Mouse (Mus musculus) embryonic facial prominence, embryonic 11.5 days (tissue): ENCODE measurements around the gene Ptger2. TPM values are rescaled to one million over a fixed set of nuclear protein-coding genes. Genes with fewer than 3 reads are reported as not detected.
"Not testable (repeated sequence)": the region's sequence is repeated elsewhere in the genome, so short reads cannot be mapped to it uniquely, and the experiment has no call there.

ENCODE experiments used
- ATAC-seq: fragments of 200-750 bp; cut with Nextera tagmentation; replicated peaks from 2 replicates; pipeline ENCODE4 v1.8.0; 2017; ENCODE audit warnings: low read depth; ENCODE audit not compliant: insufficient number of reproducible peaks, low FRiP score, low TSS enrichment
- DNase-seq: peaks from one replicate; pipeline ENCODE4 v3.0.0-alpha.2; 2015; ENCODE audit warnings: low spot score
- H3K27ac ChIP-seq: fragments of 300-500 bp; sonication (generic); replicated peaks from 2 replicates; pipeline ENCODE4 v1.5.1; 2014; ENCODE audit warnings: mild to moderate bottlenecking, low read depth, low read length, control low read depth
- H3K27me3 ChIP-seq: fragments of 300-500 bp; sonication (generic); 2 replicates; pipeline ENCODE4 v1.6.1; 2014; ENCODE audit warnings: mild to moderate bottlenecking, low read length, moderate library complexity, mixed read lengths; ENCODE audit not compliant: control insufficient read depth, insufficient read depth
- H3K36me3 ChIP-seq: fragments of 300-500 bp; sonication (generic); replicated peaks from 2 replicates; pipeline ENCODE4 v1.6.1; 2014; ENCODE audit warnings: low read depth, mild to moderate bottlenecking, low read length, moderate library complexity, mixed read lengths; ENCODE audit not compliant: control insufficient read depth, insufficient read depth
- H3K4me1 ChIP-seq: fragments of 300-500 bp; sonication (generic); 2 replicates; pipeline ENCODE4 v1.6.1; 2014; ENCODE audit warnings: low read length, mixed read lengths; ENCODE audit not compliant: control insufficient read depth, insufficient read depth
- H3K4me2 ChIP-seq: fragments of 300-500 bp; sonication (generic); 2 replicates; pipeline ENCODE4 v1.6.1; 2014; ENCODE audit warnings: low read depth, mild to moderate bottlenecking, control low read depth, low read length, moderate library complexity
- H3K4me3 ChIP-seq: fragments of 300-500 bp; sonication (generic); 2 replicates; pipeline ENCODE4 v1.5.1; 2014; ENCODE audit warnings: low read depth, low read length, control low read depth
- H3K9ac ChIP-seq: fragments of 300-500 bp; sonication (generic); replicated peaks from 2 replicates; pipeline ENCODE4 v1.6.1; 2014; ENCODE audit warnings: mild to moderate bottlenecking, control low read depth, low read length
- H3K9me3 ChIP-seq: fragments of 300-500 bp; sonication (generic); replicated peaks from 2 replicates; pipeline ENCODE4 v1.6.1; 2016; ENCODE audit warnings: mild to moderate bottlenecking, low read length, inconsistent platforms, mixed read lengths; ENCODE audit not compliant: control insufficient read depth
- WGBS: fragments of 180-500 bp; shearing (Covaris S2); extraction: QIAGEN DNeasy Blood & Tissue Kit; methylation state at CpG from one replicate; pipeline ENCODE4 v1.1.7; 2014; 5-methylcytosine and 5-hydroxymethylcytosine counted together
- polyA plus RNA-seq: library from polyadenylated mRNA; unstranded; fragments of >200 nt; fragmentation: Nextera tagmentation; extraction: Ambion mirVana; gene quantifications from 2 replicates; pipeline ENCODE4 v1.2.1, GENCODE M21; 2014

Gene Ptger2
- polyA plus RNA-seq: 0.29 and 0.56 TPM in 2 replicates

GRCm38 (mm10) chr14:44987674-44988355 is at the start of gene Ptger2:
Gene Ptger2, plus strand, starts transcription at chr14:44988195.
- H3K27ac ChIP-seq, DNase-seq, H3K27me3 ChIP-seq, ATAC-seq, H3K4me1 ChIP-seq, H3K9me3 ChIP-seq, H3K36me3 ChIP-seq: not testable (repeated sequence)
- WGBS: 59% methylated on average over 5 of the region's 6 CpGs
- Histone ChIP-seq H3K4me3 (peak within 1 kb of the TSS; percentile 38), H3K4me2 (peak within 1 kb of the TSS; percentile 82), H3K9ac (peak within 1 kb of the TSS; percentile 32; the same call in 1 of the 2 replicates)

- 93% methylated on average over 1 of the region's 1 CpGs for WGBS
- H3K4me3 ChIP-seq: no peak overlapping the region
- no peak overlapping the region for H3K27ac ChIP-seq
- H3K9ac ChIP-seq: no peak overlapping the region
- H3K9me3 ChIP-seq: no peaks in the 10 kb centered on the region
- DNase-seq (no peak), ATAC-seq (no peak)
- no peaks in the 10 kb centered on the region for H3K36me3 ChIP-seq
- no peaks in the 10 kb centered on the region for H3K4me1 ChIP-seq
- no peaks in the 10 kb centered on the region for H3K27me3 ChIP-seq
- H3K4me2 ChIP-seq: no peak overlapping the region
Observed at GRCm38 (mm10) chr14:44960746-44961145, 27.2 kb upstream of the Ptger2 start.

- DNase-seq: peak; percentile 72
- H3K4me3 ChIP-seq, H3K4me2 ChIP-seq, H3K4me1 ChIP-seq, H3K27ac ChIP-seq, ATAC-seq, H3K27me3 ChIP-seq, H3K9ac ChIP-seq, H3K36me3 ChIP-seq, H3K9me3 ChIP-seq: not testable (repeated sequence)
- WGBS: 7% methylated on average over 4 of the region's 4 CpGs
Observed at GRCm38 (mm10) chr14:44977278-44977677, 10.7 kb upstream of the Ptger2 start.

- WGBS: 41% methylated on average over 3 of the region's 3 CpGs
- H3K9me3 ChIP-seq: no peaks in the 10 kb centered on the region
- DNase-seq: no peak
- no peak overlapping the region for H3K27ac ChIP-seq
- no peaks in the 10 kb centered on the region for H3K36me3 ChIP-seq
- no peaks in the 10 kb centered on the region for H3K27me3 ChIP-seq
- H3K9ac ChIP-seq: no peak overlapping the region
- H3K4me1 ChIP-seq: no peaks in the 10 kb centered on the region
- no peak overlapping the region for H3K4me2 ChIP-seq
- no peak for ATAC-seq
- no peak overlapping the region for H3K4me3 ChIP-seq
Observed at GRCm38 (mm10) chr14:44979887-44980286, 8.1 kb upstream of the Ptger2 start.

GRCm38 (mm10) chr14:44981490-44981889 is 6.5 kb upstream of the Ptger2 start:
- H3K27me3 ChIP-seq: no peaks in the 10 kb centered on the region
- H3K27ac ChIP-seq: no peak overlapping the region
- DNase-seq (peak; percentile 66), ATAC-seq (no peak)
- H3K36me3 ChIP-seq: no peaks in the 10 kb centered on the region
- H3K9ac ChIP-seq: no peak overlapping the region
- H3K4me3 ChIP-seq: no peak overlapping the region
- H3K4me1 ChIP-seq: no peaks in the 10 kb centered on the region
- no peak overlapping the region for H3K4me2 ChIP-seq
- 11% methylated on average over 4 of the region's 4 CpGs for WGBS
- no peaks in the 10 kb centered on the region for H3K9me3 ChIP-seq

GRCm38 (mm10) chr14:44984106-44984505 is 3.9 kb upstream of the Ptger2 start:
- Histone ChIP-seq H3K9ac (no peak overlapping the region), H3K4me1 (no peaks in the 10 kb centered on the region), H3K9me3 (no peaks in the 10 kb centered on the region), H3K27me3 (peaks cover 4% of the 10 kb centered on the region; the same call in 1 of the 2 replicates), H3K4me2 (no peak overlapping the region), H3K27ac (no peak overlapping the region), H3K36me3 (no peaks in the 10 kb centered on the region), H3K4me3 (no peak overlapping the region)
- 28% methylated on average over 9 of the region's 9 CpGs for WGBS
- ATAC-seq (no peak), DNase-seq (no peak)

GRCm38 (mm10) chr14:44986248-44986647 is 1.7 kb upstream of the Ptger2 start:
- Histone ChIP-seq H3K36me3 (no peaks in the 10 kb centered on the region), H3K27ac (no peak overlapping the region), H3K9me3 (no peaks in the 10 kb centered on the region), H3K4me2 (no peak overlapping the region), H3K9ac (no peak overlapping the region), H3K4me1 (no peaks in the 10 kb centered on the region), H3K4me3 (no peak overlapping the region), H3K27me3 (peaks cover 9% of the 10 kb centered on the region)
- ATAC-seq (no peak), DNase-seq (no peak)

GRCm38 (mm10) chr14:44988456-44989016 is 541 bp downstream of the Ptger2 start:
- under 1% methylated on average over 14 of the region's 14 CpGs for WGBS
- H3K9ac ChIP-seq: peak overlapping the region; percentile 32; the same call in 1 of the 2 replicates
- DNase-seq (peak; percentile 29), ATAC-seq (peak; percentile 58; the same call in 1 of the 2 replicates)
- peak overlapping the region; percentile 38 for H3K4me3 ChIP-seq
- no peaks in the 10 kb centered on the region for H3K9me3 ChIP-seq
- no peaks in the 10 kb centered on the region for H3K4me1 ChIP-seq
- H3K36me3 ChIP-seq: no peaks in the 10 kb centered on the region
- no peak overlapping the region for H3K27ac ChIP-seq
- H3K4me2 ChIP-seq: peak overlapping the region; percentile 82
- H3K27me3 ChIP-seq: peaks cover 9% of the 10 kb centered on the region
